Mouse (Mus musculus) myocyte (in vitro differentiated cells): ENCODE measurements around the gene Pvalb.

Source experiments
- E2F4 ChIP-seq: IDR thresholded peaks from one replicate; pipeline ENCODE4 v1.6.1; 2011; ENCODE audit warnings: mild to moderate bottlenecking, control low read depth, moderate library complexity; ENCODE audit not compliant: insufficient read depth
- MYOD1 ChIP-seq, 3 experiments: IDR thresholded peaks; one replicate each; pipeline ENCODE4 v1.6.1; 2011; ENCODE audit warnings: control low read depth in 2 of 3, low read depth in 2 of 3, mild to moderate bottlenecking in 2 of 3, moderate library complexity in 1 of 3; ENCODE audit not compliant: insufficient read length in 2 of 3, control insufficient read depth in 1 of 3
- MYOG ChIP-seq, 3 experiments: IDR thresholded peaks; one replicate each; pipeline ENCODE4 v1.6.1; 2011; ENCODE audit warnings: control low read depth in 2 of 3, low read depth in 2 of 3, mild to moderate bottlenecking in 2 of 3; ENCODE audit not compliant: insufficient read length in 2 of 3, control insufficient read depth in 1 of 3, insufficient read depth in 1 of 3
- POLR2A ChIP-seq: IDR thresholded peaks from one replicate; pipeline ENCODE4 v1.6.1; 2011; ENCODE audit warnings: low read depth, mild to moderate bottlenecking, control low read depth, moderate library complexity; ENCODE audit not compliant: insufficient read length
- POLR2AphosphoS2 ChIP-seq: IDR thresholded peaks from one replicate; pipeline ENCODE4 v1.6.1; 2011; ENCODE audit warnings: low read depth, control low read depth; ENCODE audit not compliant: insufficient read length
- TCF12 ChIP-seq: IDR thresholded peaks from one replicate; pipeline ENCODE4 v1.6.1; 2011; ENCODE audit warnings: mild to moderate bottlenecking, control low read depth; ENCODE audit not compliant: poor library complexity, insufficient read depth, severe bottlenecking
- USF1 ChIP-seq: IDR thresholded peaks from one replicate; pipeline ENCODE4 v1.6.1; 2011; ENCODE audit warnings: low read depth, mild to moderate bottlenecking, control low read depth, moderate library complexity

DNA sequence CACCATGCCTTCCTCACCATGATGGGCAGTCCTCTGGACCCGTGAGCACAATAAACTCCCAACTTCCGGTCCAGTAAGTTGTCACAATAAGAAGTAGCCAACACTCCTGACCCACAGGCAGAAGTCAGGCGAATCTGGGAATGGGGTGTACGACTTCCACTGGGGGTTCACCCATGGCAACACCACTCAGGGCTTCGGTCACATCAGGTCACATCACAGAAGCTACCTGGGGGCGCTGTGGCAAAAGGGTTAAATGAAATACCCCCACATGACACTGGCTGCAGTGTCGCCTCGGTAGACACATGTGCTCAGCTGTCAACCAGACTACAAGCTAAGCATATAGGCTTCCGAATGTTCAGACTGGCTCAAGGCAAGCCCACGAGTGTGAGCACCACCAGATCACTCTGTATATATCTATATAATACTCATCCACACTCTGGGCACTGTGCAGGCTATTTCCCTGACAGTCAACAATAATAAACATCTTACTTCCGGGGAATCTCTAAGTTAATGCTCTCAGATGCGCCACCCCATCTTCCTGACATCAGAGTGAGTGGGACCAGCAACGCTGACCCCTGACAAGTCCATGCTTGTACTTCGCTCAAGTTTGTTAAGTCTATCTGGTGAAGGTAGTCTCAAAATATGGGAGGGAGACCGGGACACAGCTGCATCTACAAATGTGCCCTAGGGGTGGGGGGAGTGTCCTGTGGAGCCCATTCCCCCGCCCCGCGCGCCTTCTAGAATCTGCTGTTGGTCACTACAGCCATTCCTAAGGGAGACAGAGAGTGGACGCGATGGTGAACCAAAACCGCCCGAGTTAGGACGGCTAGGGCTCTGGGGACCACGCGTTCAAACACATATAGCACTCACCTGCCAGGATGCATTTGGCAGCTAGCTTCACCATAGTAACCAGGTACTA is 33.0 kb downstream of the Pvalb start:
- TF ChIP-seq POLR2A (no peak), POLR2AphosphoS2 (no peak), USF1 (no peak), MYOG (IDR thresholded peaks at IDR 0.05; ENCODE audit: control insufficient read depth in 1 of 3, insufficient read depth in 1 of 3, insufficient read length in 2 of 3, low read depth in 2 of 3) (no peak), MYOD1 (IDR thresholded peaks at IDR 0.05; ENCODE audit: control insufficient read depth in 1 of 3, insufficient read length in 2 of 3, low read depth in 2 of 3) (no peak), TCF12 (no peak), E2F4 (no peak)
